Mouse (Mus musculus) MEL (cell line): ENCODE results near the gene Adamts5.

Experiments
- BHLHE40 ChIP-seq: IDR thresholded peaks from 2 replicates; pipeline ENCODE4 v1.6.1; 2012; ENCODE audit warnings: low read depth, mild to moderate bottlenecking, inconsistent platforms, low read length, improper control_type of control experiment, borderline replicate concordance
- CTCF ChIP-seq, 3 experiments: IDR thresholded peaks in 2 of 3; conservative IDR thresholded peaks in 1 of 3; 2 replicates each; pipeline ENCODE4 v1.5.1; 2011 to 2012; ENCODE audit warnings: low read length in 3 of 3, low read depth in 2 of 3, mild to moderate bottlenecking in 2 of 3, improper control_type of control experiment in 1 of 3, inconsistent platforms in 1 of 3, mixed read lengths in 1 of 3, moderate library complexity in 1 of 3; ENCODE audit not compliant: control insufficient read depth in 1 of 3, insufficient read depth in 1 of 3, poor library complexity in 1 of 3, severe bottlenecking in 1 of 3
- HCFC1 ChIP-seq: IDR thresholded peaks from 2 replicates; pipeline ENCODE4 v1.6.1; 2012; ENCODE audit warnings: low read depth, mild to moderate bottlenecking, inconsistent platforms, low read length, improper control_type of control experiment, moderate library complexity
- MEF2A ChIP-seq: IDR thresholded peaks from 2 replicates; pipeline ENCODE4 v1.6.1; 2014; ENCODE audit warnings: low read depth, mild to moderate bottlenecking, inconsistent platforms, low read length, improper control_type of control experiment; ENCODE audit not compliant: poor library complexity, insufficient replicate concordance, severe bottlenecking; ENCODE audit errors: extremely low read depth

DNA sequence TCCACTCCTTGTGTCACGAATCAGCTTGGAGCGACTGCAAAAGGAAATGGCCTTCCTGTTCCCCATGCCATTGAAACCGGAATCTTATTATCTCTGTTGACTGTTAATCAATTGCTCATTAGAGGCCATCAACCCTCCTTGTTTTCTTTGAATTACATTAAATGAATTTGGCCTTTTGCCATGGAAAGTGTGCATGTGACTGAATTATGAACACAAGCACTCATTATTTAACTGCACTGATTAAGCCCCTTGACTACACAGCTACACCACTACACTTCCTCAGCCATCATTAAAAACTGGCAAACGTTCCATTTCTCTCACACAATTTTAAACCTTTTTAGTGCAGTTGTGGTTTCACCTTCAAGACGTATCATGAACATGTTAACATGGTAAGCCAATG is 11.8 kb downstream of the Adamts5 start:
- no peak for TF ChIP-seq HCFC1
- TF ChIP-seq MEF2A, result no peak
- no peak for TF ChIP-seq CTCF (IDR thresholded peaks at IDR 0.05 in 2 of 3, conservative IDR thresholded peaks at IDR 0.05 in 1 of 3; ENCODE audit: control insufficient read depth in 1 of 3, insufficient read depth in 1 of 3, low read depth in 2 of 3, low read length in 3 of 3, poor library complexity in 1 of 3, severe bottlenecking in 1 of 3)
- TF ChIP-seq BHLHE40, result no peak
